Mouse (Mus musculus) cerebellum, postnatal 10 days (tissue): Measurements from ENCODE around the gene Fam207a.
A peak's percentile ranks its signal among the peaks of the same experiment; 100 is the strongest.

Experiments used
- DNase-seq, 2 experiments: peaks; one replicate each; pipeline ENCODE4 v3.0.0; 2021; ENCODE audit warnings: mixed read lengths in 2 of 2

The Fam207a gene

DNA sequence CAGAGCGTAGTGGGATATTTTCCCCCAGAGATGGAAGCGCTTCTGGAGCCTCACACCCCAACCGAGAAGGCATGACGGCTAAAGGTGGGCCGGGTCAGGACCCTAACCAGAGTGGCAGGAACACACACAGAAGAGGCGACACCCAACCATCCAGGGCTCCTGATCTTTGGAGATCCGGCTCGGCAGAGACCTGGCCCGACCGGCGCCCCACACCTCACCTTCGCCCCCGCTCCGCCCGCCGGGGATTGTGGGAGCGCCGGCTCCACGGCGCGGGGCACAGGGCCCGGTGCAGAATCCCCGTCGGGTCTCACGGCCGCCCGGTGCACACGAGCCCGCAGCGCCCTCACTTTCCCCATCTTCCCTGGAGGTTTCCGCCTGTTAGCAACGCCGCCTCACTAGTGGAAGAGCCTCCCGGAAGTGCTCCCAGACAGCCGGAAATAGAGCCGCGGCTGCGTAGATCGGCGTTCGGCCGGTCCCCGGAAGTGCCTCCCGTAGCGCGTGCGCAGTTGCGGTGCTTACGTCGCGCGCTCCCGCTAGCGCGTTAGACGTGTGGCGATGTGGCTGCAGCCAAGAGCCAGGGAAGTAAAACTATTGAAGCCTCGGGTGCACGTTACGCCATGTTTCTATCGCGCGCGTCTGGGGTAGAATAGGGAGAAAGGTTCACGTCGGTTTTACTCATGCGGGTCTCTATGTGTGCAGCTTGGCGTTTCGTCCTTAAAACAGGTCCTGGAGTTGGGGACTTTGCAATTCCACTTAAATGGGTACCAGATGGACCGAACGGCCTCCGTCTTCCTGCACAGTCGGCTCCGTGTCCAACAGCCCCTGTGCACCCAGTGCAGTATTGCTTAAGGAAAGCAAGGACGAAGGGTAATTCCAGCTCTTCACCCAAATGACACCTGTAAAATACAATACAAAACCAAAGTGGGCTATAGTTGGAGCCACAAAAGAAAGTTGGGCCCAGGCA is at the start of gene Fam207a:
TSS of gene Fam207a (minus strand) at position 401 of the 964 bp plus-strand sequence.
- DNase-seq, result peak; percentile 95 to 97

- no peak for DNase-seq
These were observed 49.4 kb upstream of the Fam207a start for GRCm38 (mm10) chr10:77565005-77565404.

- DNase-seq, result no peak
These were observed 45.9 kb upstream of the Fam207a start for GRCm38 (mm10) chr10:77561508-77561907.

DNA sequence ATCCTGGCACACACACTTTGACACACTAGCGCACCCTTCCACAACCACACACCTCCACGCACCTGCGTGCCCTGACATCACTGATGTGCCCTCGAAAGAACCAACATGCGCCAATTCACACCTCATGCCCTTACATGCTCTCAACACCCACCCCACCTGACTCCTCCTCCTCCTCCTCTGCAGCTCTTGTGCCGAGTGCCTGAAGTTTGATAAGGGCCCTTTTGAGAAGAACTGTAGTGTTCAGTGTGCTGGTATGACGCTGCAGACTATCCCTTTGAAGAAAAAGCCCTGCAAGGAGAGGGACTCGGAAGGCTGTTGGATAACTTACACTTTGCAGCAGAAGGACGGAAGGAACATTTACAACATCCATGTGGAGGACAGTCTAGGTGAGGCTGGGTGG is 45.2 kb upstream of the Fam207a start:
- no peak for DNase-seq

- DNase-seq, result no peak
These were observed 44.5 kb upstream of the Fam207a start for GRCm38 (mm10) chr10:77560090-77560489.

GRCm38 (mm10) chr10:77557641-77558040 is 42.1 kb upstream of the Fam207a start:
- DNase-seq, result peak; percentile 68 to 69

GRCm38 (mm10) chr10:77556631-77557030 is 41.0 kb upstream of the Fam207a start:
- DNase-seq, result no peak

DNA sequence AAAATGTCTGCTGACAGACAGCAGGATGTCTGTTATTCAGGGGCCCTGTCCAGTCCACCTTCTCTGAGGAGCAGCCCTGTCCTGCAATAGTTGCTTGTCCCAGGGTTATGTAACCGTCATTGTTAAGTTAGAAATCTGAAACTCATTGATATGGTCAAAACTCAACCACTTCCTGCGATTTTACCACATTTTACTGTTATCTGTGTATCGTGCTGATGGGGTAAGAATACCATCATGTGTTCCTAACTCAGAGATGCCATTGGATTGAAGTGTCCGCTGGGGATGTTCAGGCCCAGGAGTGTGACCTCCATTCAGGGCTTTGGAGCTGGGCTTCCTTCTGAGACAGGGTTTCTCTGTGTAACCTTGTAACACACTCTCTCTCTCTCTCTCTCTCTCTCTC is 39.3 kb upstream of the Fam207a start:
- no peak for DNase-seq

DNA sequence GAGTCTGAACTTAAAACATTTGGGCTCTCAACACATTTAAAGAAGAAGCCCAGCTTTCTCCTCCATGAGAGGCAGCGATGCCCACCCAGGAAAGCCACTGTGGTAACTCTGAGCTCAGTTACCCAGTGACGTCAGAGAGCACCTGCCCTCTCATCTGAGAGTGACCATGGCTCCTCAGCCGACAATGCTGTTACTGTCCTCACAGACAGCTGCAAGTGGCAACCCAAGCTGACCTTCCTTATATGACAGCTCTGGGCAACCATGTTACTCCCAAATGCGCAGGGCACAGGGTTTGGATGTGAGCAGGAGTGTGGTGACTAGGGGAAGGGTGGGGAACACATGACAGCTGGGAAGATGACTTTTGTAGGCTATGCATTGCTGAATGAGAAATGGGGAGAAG is 37.7 kb upstream of the Fam207a start:
- DNase-seq, result no peak

DNA sequence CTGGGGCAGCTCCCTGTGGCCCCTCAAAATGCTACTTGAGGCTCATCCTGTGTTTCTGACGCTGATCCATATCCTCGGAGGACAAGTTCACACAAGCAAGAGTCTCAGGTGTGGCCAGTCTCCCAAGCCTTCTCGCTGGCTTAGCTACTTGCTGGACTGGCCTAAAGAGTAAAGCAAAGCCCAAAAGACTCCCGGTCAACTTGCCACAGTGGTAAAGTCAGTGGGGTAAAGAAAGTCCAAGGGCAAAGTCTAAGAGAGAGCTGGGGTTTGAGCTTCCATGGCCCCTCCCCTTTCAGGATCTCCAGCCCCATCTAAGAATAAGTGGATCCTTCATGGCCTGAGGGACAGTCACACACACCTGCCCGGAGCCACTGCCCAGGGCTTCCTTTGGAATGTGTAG is 36.6 kb upstream of the Fam207a start:
- DNase-seq, result no peak

DNA sequence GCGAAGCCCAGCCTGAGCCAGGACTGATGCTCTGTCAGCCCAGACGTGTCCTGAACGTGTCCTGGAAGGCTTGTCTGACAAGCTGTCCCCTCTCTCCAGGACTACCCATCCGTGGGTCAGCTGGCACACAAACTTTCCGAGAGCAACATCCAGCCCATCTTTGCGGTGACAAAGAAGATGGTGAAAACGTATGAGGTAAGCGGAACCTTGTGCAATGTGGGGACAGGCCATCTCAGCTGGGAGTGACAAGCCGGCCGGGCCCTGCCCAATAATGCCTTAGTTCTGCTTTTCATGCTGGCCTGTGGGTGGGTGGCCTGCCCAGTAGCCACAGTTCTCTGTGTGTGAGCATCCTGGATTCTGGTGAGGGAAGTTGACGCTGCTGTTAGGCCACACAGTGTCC is 35.3 kb upstream of the Fam207a start:
- DNase-seq, result peak; percentile 64 to 75

DNA sequence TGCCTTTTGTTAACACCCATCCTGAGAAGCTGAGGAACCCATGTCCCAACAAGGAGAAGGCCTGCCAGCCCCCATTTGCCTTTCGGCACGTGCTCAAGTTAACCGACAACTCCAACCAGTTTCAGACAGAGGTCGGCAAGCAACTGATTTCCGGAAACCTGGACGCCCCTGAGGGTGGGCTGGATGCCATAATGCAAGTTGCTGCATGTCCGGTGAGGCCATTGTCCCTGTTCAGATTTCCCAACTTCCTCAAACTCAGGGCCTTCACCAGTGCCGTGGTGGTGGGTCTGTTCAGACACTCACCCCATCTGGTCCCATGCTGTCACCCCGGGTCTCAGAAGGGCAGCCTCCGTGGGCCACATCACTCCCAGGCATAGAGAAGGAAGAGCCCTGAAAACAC is 33.0 kb upstream of the Fam207a start:
- peak in 1 of 2 experiments; percentile 25 for DNase-seq

- DNase-seq, result peak; percentile 93 to 95
These were observed 29.3 kb upstream of the Fam207a start for GRCm38 (mm10) chr10:77544916-77545315.

- DNase-seq, result peak; percentile 61 to 63
These were observed 27.6 kb upstream of the Fam207a start for GRCm38 (mm10) chr10:77543226-77543625.

- no peak for DNase-seq
These were observed 26.5 kb upstream of the Fam207a start for GRCm38 (mm10) chr10:77541864-77542666.

GRCm38 (mm10) chr10:77540576-77541102 is 25.1 kb upstream of the Fam207a start:
- DNase-seq, result no peak

DNA sequence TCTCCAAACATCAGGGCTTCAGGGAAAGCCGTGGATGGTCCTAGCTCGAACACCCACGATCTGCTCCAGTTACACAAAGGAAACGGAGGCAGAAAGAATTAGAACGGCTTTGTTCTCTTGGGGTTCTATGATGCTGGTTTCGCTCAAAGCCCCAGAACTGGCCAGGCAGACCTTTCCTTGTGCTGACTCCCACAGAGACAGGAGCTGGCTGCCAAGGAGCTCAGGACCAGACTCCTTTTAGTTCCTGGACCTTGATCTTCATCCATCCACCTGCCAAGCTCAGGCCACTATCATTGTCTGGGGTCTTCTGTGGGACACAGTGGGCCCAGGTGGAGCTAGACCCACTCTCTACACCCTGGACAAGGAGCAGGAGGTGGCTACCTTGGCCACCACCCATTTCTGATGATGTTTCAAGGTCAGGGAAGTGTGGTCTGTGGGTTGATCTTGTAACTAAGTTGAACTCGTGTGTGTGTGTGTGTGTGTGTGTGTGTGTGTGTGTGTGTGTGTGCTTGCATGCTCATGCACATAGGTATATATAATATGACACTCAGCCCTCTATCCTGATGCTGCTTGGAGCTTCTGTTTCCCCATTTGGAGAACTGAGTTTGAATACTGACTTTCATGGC is 23.8 kb upstream of the Fam207a start:
- peak; percentile 50 to 65 for DNase-seq

- no peak for DNase-seq
These were observed 21.9 kb upstream of the Fam207a start for GRCm38 (mm10) chr10:77537215-77538209.

DNA sequence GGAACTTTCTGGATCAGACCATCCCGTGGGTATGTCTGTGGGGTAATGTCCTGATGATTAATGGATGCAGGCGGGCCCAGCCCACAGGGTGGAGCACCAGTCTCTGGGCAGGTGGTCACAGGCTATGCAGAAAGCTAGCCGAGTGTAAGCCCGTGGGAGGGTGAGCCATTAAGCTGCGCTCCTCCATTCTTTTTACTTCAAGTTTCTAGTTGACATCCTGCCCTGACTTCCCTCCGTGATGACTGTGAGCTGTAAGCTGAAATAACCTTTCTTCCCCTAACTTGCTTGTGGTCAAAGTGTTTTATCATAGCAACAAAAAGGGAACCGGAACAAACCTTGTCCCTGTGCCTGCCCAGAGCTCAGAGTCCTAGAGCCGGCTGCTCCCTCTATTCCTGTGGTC is 21.1 kb upstream of the Fam207a start:
- no peak for DNase-seq

- no peak for DNase-seq
These were observed 16.4 kb upstream of the Fam207a start for GRCm38 (mm10) chr10:77532020-77532413.
